Mouse (Mus musculus) hindbrain, embryonic 14.5 days (tissue): Measurements from ENCODE around the gene Myo15b. TPM values are rescaled to one million over a fixed set of nuclear protein-coding genes. Genes with fewer than 3 reads are reported as not detected.

Source experiments
- ATAC-seq: fragments of 200-750 bp; cut with Nextera tagmentation; 2 replicates; pipeline ENCODE4 v1.8.0; 2017; ENCODE audit warnings: moderate number of reproducible peaks, mild to moderate bottlenecking, moderate TSS enrichment, moderate library complexity; ENCODE audit not compliant: low FRiP score
- DNase-seq: peaks from one replicate; pipeline ENCODE4 v3.0.0-alpha.2; 2015; ENCODE audit warnings: low spot score
- H3K27ac ChIP-seq: fragments of 300-500 bp; sonication (generic); 2 replicates; pipeline ENCODE4 v1.5.1; 2014; ENCODE audit warnings: mild to moderate bottlenecking, moderate library complexity
- H3K27me3 ChIP-seq: fragments of 300-500 bp; sonication (generic); 2 replicates; pipeline ENCODE4 v1.6.1; 2014; ENCODE audit warnings: mild to moderate bottlenecking, low read length, mixed read lengths; ENCODE audit not compliant: control insufficient read depth, insufficient read depth
- H3K36me3 ChIP-seq: fragments of 300-500 bp; sonication (generic); replicated peaks from 2 replicates; pipeline ENCODE4 v1.6.1; 2014; ENCODE audit not compliant: control insufficient read depth, insufficient read depth
- H3K4me1 ChIP-seq: fragments of 300-500 bp; sonication (generic); replicated peaks from 2 replicates; pipeline ENCODE4 v1.6.1; 2014; ENCODE audit warnings: antibody characterized with exemption, low read length, mixed read lengths; ENCODE audit not compliant: control insufficient read depth, insufficient read depth
- H3K4me2 ChIP-seq: fragments of 300-500 bp; sonication (generic); replicated peaks from 2 replicates; pipeline ENCODE4 v1.6.1; 2014; ENCODE audit warnings: mild to moderate bottlenecking, moderate library complexity
- H3K4me3 ChIP-seq: fragments of 300-500 bp; sonication (generic); replicated peaks from 2 replicates; pipeline ENCODE4 v1.5.1; 2014; ENCODE audit warnings: mild to moderate bottlenecking, low read length
- H3K9ac ChIP-seq: fragments of 300-500 bp; sonication (generic); 2 replicates; pipeline ENCODE4 v1.6.1; 2014
- H3K9me3 ChIP-seq: fragments of 300-500 bp; sonication (generic); 2 replicates; pipeline ENCODE4 v1.6.1; 2016; ENCODE audit warnings: low read length; ENCODE audit not compliant: control insufficient read depth
- WGBS: fragments of 180-500 bp; shearing (Covaris S2); extraction: QIAGEN DNeasy Blood & Tissue Kit; methylation state at CpG from one replicate; pipeline ENCODE4 v1.1.7; 2014; 5-methylcytosine and 5-hydroxymethylcytosine counted together
- polyA plus RNA-seq: library from polyadenylated mRNA; unstranded; fragments of >200 nt; fragmentation: Nextera tagmentation; extraction: Ambion mirVana; gene quantifications from 2 replicates; pipeline ENCODE4 v1.2.1, GENCODE M21; 2014

Gene Myo15b
- polyA plus RNA-seq, 1 experiment from 2014 or later, result not detected

DNA sequence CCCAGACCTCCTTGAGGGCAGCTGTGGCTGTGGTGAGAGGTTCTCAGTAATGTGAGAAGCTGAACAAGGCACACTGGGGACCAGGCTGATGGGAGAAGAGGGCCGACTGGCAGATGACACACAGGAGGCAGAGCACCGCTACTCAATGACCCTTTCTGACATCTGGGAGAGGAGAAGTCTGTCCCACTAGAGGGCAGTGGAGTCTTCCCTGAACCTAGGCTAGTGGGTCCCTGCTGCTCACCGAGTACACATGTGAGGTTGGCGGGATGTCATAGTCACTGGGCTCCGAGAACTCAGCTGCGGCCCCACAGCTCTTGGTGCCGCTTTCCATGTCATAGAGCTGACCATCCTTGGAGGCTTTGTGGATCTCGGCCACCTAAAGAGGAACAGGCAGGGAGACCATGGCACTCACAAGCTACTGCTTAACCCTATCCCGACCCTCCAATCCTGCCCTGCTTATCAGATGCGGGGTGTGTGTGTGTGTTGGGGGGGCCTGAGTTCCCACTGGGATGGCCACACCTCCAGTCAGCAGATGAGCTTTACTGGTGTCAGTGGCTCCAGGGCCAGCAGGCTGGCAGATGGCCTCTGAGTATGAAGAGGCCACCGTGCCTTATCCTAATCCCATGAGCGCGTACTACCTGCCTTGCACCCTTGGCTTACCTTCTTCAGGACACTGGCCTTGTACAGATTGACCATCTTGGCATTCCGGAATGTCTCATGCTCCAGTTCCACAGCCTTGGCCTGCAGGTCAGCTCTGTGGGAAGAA, 36.7 kb downstream of the Myo15b start:
- no peaks in the 10 kb centered on the region for H3K4me1 ChIP-seq
- no peaks in the 10 kb centered on the region for H3K27me3 ChIP-seq
- no peak for ATAC-seq
- 74% methylated on average over 14 of the region's 14 CpGs for WGBS
- no peaks in the 10 kb centered on the region for H3K9me3 ChIP-seq
- H3K27ac ChIP-seq, result no peak overlapping the region
- H3K36me3 ChIP-seq, result peaks cover 39% of the 10 kb centered on the region
- no peak overlapping the region for H3K4me3 ChIP-seq
- H3K4me2 ChIP-seq, result no peak overlapping the region
- DNase-seq, result no peak
- no peak overlapping the region for H3K9ac ChIP-seq

- H3K27me3 ChIP-seq, result no peaks in the 10 kb centered on the region
- H3K9me3 ChIP-seq, result no peaks in the 10 kb centered on the region
- H3K4me1 ChIP-seq, result no peaks in the 10 kb centered on the region; the same call in 1 of the 2 replicates
- H3K36me3 ChIP-seq, result peaks cover 27% of the 10 kb centered on the region
- no peak overlapping the region for H3K4me3 ChIP-seq
- DNase-seq, result no peak
- H3K27ac ChIP-seq, result no peak overlapping the region
- no peak overlapping the region for H3K4me2 ChIP-seq
- no peak overlapping the region for H3K9ac ChIP-seq
- no peak for ATAC-seq
- WGBS, result 92% methylated on average over 7 of the region's 7 CpGs
Measured at GRCm38 (mm10) chr11:115898446-115898845, 40.2 kb downstream of the Myo15b start.

DNA sequence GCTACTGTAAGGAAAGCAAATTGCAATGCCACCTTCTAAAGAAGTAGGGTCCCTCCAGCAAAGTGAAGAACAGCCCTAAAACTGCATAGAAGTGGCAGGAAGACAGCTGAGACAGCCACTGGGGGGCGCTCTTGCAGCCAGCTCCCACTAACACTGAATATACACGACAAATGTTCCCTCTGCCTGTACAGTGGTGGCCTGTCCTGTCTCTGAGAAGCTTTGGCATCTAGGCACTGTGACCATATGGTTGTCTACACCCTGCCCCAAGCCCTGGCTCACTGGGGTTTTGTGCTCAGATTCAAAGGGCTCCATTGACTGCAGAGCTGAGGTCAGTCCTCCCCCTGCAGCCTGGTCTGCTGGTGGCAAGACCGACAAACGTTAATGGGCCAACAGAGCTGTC, 40.7 kb downstream of the Myo15b start:
- Histone ChIP-seq H3K9me3 (no peaks in the 10 kb centered on the region), H3K9ac (no peak overlapping the region), H3K27ac (no peak overlapping the region), H3K27me3 (no peaks in the 10 kb centered on the region), H3K4me1 (no peaks in the 10 kb centered on the region; the same call in 1 of the 2 replicates), H3K4me2 (no peak overlapping the region), H3K36me3 (peaks cover 27% of the 10 kb centered on the region), H3K4me3 (no peak overlapping the region)
- DNase-seq, result no peak
- no peak for ATAC-seq
- 6% methylated on average over 4 of the region's 4 CpGs for WGBS

DNA sequence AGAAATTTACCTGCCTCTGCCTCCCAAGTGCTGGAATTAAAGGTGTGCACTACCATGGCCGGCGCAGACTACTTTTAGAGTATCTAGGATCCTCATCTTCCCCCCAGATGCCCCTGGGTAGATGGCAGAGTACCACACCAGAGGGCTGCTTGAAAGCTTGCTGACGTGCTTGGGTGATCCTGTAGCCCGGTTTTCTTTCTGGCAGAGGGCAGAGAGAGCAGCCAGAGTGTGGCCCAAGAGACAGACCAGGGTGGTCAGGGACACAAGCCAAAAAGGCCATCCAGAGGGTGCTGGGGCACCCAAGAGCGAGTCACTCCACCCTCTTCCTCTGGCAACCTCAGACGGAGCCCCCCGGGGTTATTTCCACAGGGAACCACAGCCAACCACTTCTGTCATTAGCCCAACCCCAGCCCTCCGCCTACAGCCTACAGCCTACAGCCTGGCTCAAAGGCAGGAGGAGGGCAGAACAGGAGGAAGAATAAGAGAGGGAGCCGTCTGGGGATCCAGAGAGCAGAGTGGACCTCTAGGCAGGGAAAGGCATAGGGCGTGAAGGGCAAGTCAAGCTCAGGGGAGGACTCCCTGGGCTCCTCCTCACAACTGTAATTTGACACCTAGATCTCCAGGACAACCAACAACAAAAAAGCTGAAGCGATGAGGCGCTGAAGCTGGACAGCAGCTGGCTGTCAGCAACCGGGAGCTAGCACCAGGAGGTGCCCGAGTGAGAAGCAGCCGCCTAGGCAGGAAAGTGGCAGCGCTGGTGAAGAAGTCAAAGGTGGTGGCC, 41.5 kb downstream of the Myo15b start, which contains the start of gene Smim5:
Gene Smim5 (plus strand): TSS at position 481 of the 781 bp plus-strand sequence.
- WGBS, result 28% methylated on average over 16 of the region's 16 CpGs
- no peaks in the 10 kb centered on the region for H3K9me3 ChIP-seq
- H3K27me3 ChIP-seq, result no peaks in the 10 kb centered on the region
- no peak within 1 kb of the TSS for H3K4me3 ChIP-seq
- no peak within 1 kb of the TSS for H3K27ac ChIP-seq
- no peak within 1 kb of the TSS for H3K4me2 ChIP-seq
- peaks cover 31% of the 10 kb centered on the region for H3K36me3 ChIP-seq
- DNase-seq (peak; percentile 32), ATAC-seq (no peak)
- no peaks in the 10 kb centered on the region; the same call in 1 of the 2 replicates for H3K4me1 ChIP-seq
- H3K9ac ChIP-seq, result peak within 1 kb of the TSS; percentile 8; the same call in 1 of the 2 replicates

DNA sequence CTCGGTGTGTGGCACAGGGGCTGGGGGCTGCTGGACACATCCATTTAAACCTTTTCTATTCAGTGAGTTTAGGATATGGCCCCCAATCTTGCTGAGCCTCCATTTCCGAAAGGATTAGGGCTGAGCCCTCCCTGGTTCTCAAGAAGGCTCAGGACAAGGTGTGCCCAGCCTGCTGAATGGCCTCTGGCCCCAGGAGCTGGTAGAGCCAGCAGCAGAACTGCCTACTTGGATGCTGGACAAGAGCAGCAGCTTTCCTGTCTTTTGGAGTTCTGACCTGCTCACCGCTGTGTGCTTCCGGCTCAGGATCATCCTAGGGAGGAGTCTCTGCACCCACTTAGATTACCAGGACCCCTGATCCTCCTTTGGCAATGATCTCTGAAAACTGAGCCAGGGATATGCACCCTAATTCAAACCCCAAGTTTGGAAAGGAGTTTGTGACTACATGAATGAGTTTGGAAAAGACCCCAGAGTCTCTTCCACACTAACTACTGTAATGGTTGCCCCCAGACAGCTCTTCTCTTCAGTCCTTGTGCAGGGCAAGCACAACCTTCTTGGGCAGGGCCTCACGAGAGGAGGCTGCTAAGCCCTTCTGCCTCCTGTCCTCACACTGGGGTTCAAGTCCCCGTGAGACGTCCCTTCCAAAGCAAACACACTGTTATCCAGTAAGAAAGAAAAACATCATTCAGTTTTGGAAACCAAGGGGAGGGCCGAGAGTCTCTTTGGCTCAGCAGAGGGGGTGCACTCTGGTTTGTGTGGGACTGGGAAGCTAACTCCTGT, 42.5 kb downstream of the Myo15b start:
- Histone ChIP-seq H3K9me3 (no peaks in the 10 kb centered on the region), H3K4me3 (no peak overlapping the region), H3K4me1 (no peaks in the 10 kb centered on the region; the same call in 1 of the 2 replicates), H3K36me3 (peaks cover 22% of the 10 kb centered on the region; the same call in 1 of the 2 replicates), H3K27ac (no peak overlapping the region), H3K9ac (no peak overlapping the region), H3K4me2 (no peak overlapping the region), H3K27me3 (no peaks in the 10 kb centered on the region)
- ATAC-seq (no peak), DNase-seq (no peak)
- 77% methylated on average over 8 of the region's 8 CpGs for WGBS

GRCm38 (mm10) chr11:115901338-115902161, 43.3 kb downstream of the Myo15b start:
- H3K9ac ChIP-seq, result no peak overlapping the region
- no peaks in the 10 kb centered on the region; the same call in 1 of the 2 replicates for H3K4me1 ChIP-seq
- peaks cover 15% of the 10 kb centered on the region; the same call in 1 of the 2 replicates for H3K36me3 ChIP-seq
- DNase-seq (no peak), ATAC-seq (no peak)
- no peaks in the 10 kb centered on the region for H3K27me3 ChIP-seq
- no peaks in the 10 kb centered on the region for H3K9me3 ChIP-seq
- H3K4me3 ChIP-seq, result no peak overlapping the region
- no peak overlapping the region for H3K27ac ChIP-seq
- H3K4me2 ChIP-seq, result no peak overlapping the region
- 88% methylated on average over 9 of the region's 9 CpGs for WGBS

DNA sequence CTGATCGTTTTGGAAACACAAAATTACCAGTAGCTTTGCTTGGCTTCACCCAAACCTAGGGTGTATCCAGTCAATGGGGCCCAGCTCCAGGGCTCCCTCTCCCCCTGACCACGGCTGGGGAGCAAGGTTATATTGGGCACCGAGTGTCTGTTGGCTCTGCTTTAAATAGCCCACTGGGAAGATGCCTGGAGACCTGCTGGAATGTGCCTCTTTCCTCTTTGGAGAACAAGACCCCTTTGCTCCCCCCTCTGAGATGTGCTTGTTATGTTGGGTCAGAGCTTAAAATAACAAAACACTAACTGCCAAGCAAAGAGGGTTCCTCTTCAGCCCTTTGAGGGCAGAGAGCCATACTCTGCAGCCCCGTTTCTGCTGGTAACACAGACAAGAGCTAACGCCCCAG, 44.0 kb downstream of the Myo15b start:
- Histone ChIP-seq H3K27ac (no peak overlapping the region), H3K9ac (no peak overlapping the region), H3K4me3 (no peak overlapping the region), H3K36me3 (peaks cover 9% of the 10 kb centered on the region; the same call in 1 of the 2 replicates), H3K4me1 (no peaks in the 10 kb centered on the region; the same call in 1 of the 2 replicates), H3K9me3 (no peaks in the 10 kb centered on the region), H3K4me2 (no peak overlapping the region), H3K27me3 (no peaks in the 10 kb centered on the region)
- ATAC-seq (no peak), DNase-seq (no peak)
- 82% methylated on average over 5 of the region's 5 CpGs for WGBS

DNA sequence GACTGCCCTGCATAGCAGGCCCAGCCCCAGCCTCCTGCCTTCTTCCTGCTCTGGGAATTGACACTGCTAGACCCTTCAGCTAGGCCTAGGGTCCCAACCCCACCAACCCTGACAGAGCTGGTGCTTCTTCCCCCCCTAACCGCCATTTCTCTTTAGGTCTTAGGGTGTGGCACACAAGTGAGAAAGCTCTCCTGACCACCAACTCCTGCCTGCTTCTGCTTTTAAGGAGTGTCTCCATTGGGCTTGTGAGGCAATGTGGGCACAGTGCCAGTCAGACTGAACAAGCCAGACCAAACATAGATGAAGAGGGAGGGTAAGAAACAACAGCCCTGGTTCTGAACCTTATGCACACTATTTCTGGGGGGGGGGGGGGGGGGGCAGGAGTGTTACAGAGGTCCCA, 44.6 kb downstream of the Myo15b start:
- ATAC-seq (no peak), DNase-seq (no peak)
- no peaks in the 10 kb centered on the region for H3K9me3 ChIP-seq
- 87% methylated on average over 1 of the region's 1 CpGs for WGBS
- no peak overlapping the region for H3K4me3 ChIP-seq
- H3K9ac ChIP-seq, result no peak overlapping the region
- no peak overlapping the region for H3K4me2 ChIP-seq
- no peaks in the 10 kb centered on the region for H3K27me3 ChIP-seq
- 0 out of 2 replicates have a peak, but pooled peaks cover 8% of the 10 kb centered on the region for H3K36me3 ChIP-seq
- H3K4me1 ChIP-seq, result no peaks in the 10 kb centered on the region; the same call in 1 of the 2 replicates
- no peak overlapping the region for H3K27ac ChIP-seq
